Mouse (Mus musculus): ENCODE measurements around the gene Rrbp1.

- TF ChIP-seq CTCF (IDR thresholded peaks at IDR 0.05; ENCODE audit: low read depth) (no peak), EP300 (IDR thresholded peaks at IDR 0.05; ENCODE audit: low read depth) (no peak)
Observed at GRCm38 (mm10) chr2:144025361-144025760, 14.3 kb upstream of the Rrbp1 start.
